Mouse (Mus musculus) heart, embryonic 11.5 days (tissue): ENCODE data around the gene Cass4. TPM values are rescaled to one million over a fixed set of nuclear protein-coding genes. Genes with fewer than 3 reads are reported as not detected.

Source experiments
- ATAC-seq: fragments of 200-750 bp; cut with Nextera tagmentation; replicated peaks from 2 replicates; pipeline ENCODE4 v1.8.0; 2017; ENCODE audit warnings: moderate library complexity; ENCODE audit not compliant: insufficient number of reproducible peaks, low FRiP score, low TSS enrichment
- H3K27ac ChIP-seq: fragments of 300-500 bp; sonication (generic); 2 replicates; pipeline ENCODE4 v1.5.1; 2014; ENCODE audit warnings: mild to moderate bottlenecking, low read depth, low read length
- H3K27me3 ChIP-seq: fragments of 300-500 bp; sonication (generic); 2 replicates; pipeline ENCODE4 v1.6.1; 2014; ENCODE audit warnings: mild to moderate bottlenecking, low read length, mixed read lengths; ENCODE audit not compliant: control insufficient read depth, insufficient read depth
- H3K36me3 ChIP-seq: fragments of 300-500 bp; sonication (generic); 2 replicates; pipeline ENCODE4 v1.6.1; 2014; ENCODE audit warnings: mild to moderate bottlenecking, low read length, moderate library complexity, mixed read lengths; ENCODE audit not compliant: control insufficient read depth, insufficient read depth
- H3K4me1 ChIP-seq: fragments of 300-500 bp; sonication (generic); 2 replicates; pipeline ENCODE4 v1.6.1; 2014; ENCODE audit warnings: low read length; ENCODE audit not compliant: control insufficient read depth, insufficient read depth
- H3K4me2 ChIP-seq: fragments of 300-500 bp; sonication (generic); 2 replicates; pipeline ENCODE4 v1.6.1; 2014; ENCODE audit warnings: mild to moderate bottlenecking, moderate library complexity
- H3K4me3 ChIP-seq: fragments of 300-500 bp; sonication (generic); 2 replicates; pipeline ENCODE4 v1.5.1; 2014; ENCODE audit warnings: low read depth, low read length
- H3K9ac ChIP-seq: fragments of 300-500 bp; sonication (generic); 2 replicates; pipeline ENCODE4 v1.6.1; 2014; ENCODE audit warnings: mild to moderate bottlenecking, low read depth, low read length, moderate library complexity
- H3K9me3 ChIP-seq: fragments of 300-500 bp; sonication (generic); replicated peaks from 2 replicates; pipeline ENCODE4 v1.6.1; 2016; ENCODE audit warnings: low read length; ENCODE audit not compliant: control insufficient read depth
- WGBS: fragments of 180-500 bp; shearing (Covaris S2); extraction: QIAGEN DNeasy Blood & Tissue Kit; methylation state at CpG from one replicate; pipeline ENCODE4 v1.1.7; 2014; ENCODE audit not compliant: insufficient replicate concordance; 5-methylcytosine and 5-hydroxymethylcytosine counted together
- polyA plus RNA-seq: library from polyadenylated mRNA; unstranded; fragments of >200 nt; fragmentation: Nextera tagmentation; extraction: Ambion mirVana; gene quantifications from 2 replicates; pipeline ENCODE4 v1.2.1, GENCODE M21; 2014

Gene Cass4
- polyA plus RNA-seq, 1 experiment from 2014 or later = 0.89 TPM

DNA sequence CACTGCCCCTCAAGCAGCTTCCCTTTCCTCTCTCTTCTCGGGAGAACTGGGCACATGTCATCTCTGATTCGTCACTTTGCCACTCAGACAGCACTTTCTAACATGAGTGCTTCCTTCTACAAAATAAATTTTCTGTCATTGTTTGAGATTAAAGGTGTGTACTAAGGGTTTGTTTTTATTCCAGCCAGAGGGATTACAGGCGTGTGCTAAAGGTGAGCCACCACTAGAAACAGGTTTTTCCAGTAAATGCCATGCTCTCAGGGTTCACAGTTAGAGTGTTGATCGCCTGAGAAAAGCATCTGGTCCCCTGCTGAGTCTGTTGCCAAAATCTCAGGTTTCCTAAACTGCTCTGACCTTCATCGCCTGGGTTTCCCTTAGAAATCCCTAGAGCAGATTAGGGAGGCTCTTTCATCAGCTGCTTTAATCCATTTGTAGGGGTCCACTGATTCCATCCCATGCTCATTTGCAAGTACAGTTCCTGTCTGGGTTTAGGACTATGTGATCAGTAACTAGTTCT is 16.5 kb upstream of the Cass4 start:
- Histone ChIP-seq H3K9me3 (no peaks in the 10 kb centered on the region), H3K9ac (no peak overlapping the region), H3K36me3 (peaks cover 61% of the 10 kb centered on the region), H3K27ac (no peak overlapping the region), H3K27me3 (no peaks in the 10 kb centered on the region), H3K4me3 (no peak overlapping the region), H3K4me1 (peaks cover under 1% of the 10 kb centered on the region; the same call in 1 of the 2 replicates), H3K4me2 (no peak overlapping the region)
- WGBS = 61% methylated on average over 5 of the region's 5 CpGs
- ATAC-seq = no peak

DNA sequence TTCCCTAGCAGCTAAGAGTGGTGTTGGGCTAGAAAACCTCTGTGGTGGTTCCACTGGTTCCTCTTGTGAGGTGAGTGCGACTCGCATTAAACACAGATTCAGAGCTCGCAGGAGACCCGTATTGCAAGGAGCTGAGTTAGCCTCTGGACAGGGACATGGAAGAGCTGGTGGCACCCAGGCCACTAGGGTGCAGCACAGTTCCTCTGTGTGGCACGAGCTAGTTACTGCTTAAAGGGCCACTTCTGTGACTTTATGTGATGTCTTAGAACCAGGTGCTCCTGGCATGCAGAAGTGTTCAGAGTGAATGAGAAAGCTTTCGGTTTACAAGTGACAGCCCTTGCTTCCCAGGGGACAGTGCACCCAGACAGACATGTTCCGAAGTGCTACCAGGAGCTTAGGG is 15.3 kb upstream of the Cass4 start:
- H3K4me3 ChIP-seq = no peak overlapping the region
- 66% methylated on average over 7 of the region's 7 CpGs for WGBS
- ATAC-seq = no peak
- no peak overlapping the region for H3K27ac ChIP-seq
- no peak overlapping the region for H3K4me2 ChIP-seq
- no peaks in the 10 kb centered on the region for H3K9me3 ChIP-seq
- no peaks in the 10 kb centered on the region for H3K27me3 ChIP-seq
- no peak overlapping the region for H3K9ac ChIP-seq
- no peaks in the 10 kb centered on the region for H3K4me1 ChIP-seq
- H3K36me3 ChIP-seq = peaks cover 57% of the 10 kb centered on the region

DNA sequence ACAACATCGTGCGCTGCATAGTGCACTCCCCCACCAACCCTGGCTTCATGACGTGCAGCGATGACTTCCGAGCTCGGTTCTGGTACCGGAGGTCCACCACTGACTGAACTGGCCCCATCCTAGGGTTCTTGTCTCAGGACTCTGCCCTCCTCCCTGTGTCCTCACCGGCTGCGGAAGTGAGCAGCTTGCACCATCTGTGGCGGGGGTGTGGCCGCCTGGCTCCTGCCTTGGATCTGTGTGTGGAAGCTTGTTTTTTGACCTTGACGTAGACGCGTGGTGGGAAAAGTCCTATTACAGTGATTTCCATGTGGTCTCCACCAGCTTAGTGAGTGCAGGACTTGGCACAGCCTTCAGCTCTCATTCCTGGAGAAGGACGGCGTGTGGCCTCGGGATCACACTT is 13.1 kb upstream of the Cass4 start:
- no peak overlapping the region for H3K27ac ChIP-seq
- 92% methylated on average over 17 of the region's 17 CpGs for WGBS
- H3K9ac ChIP-seq = no peak overlapping the region
- no peaks in the 10 kb centered on the region for H3K9me3 ChIP-seq
- ATAC-seq = no peak
- no peak overlapping the region for H3K4me3 ChIP-seq
- no peaks in the 10 kb centered on the region for H3K27me3 ChIP-seq
- peaks cover 46% of the 10 kb centered on the region for H3K36me3 ChIP-seq
- H3K4me1 ChIP-seq = peaks cover 4% of the 10 kb centered on the region; the same call in 1 of the 2 replicates
- no peak overlapping the region for H3K4me2 ChIP-seq

DNA sequence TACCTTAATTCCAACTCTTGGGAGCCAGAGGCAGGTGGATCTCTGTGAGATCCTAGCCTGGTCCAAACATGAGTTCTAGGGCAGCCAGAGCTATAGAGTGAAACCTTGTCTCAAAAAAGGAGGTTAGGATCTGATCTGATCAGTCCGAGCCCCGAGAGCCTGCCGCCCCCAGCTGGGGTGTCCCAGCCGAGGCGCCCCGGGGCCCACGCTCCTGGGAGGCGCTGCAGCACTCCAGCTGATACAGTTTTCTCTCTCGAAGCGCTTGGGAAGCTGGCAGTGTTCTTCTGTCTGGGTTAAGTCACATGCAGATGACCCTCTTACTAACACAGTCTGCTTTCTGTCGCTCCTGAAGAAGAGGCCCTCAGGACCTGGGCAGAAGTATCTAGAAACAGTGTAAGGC is 12.3 kb upstream of the Cass4 start:
- H3K27me3 ChIP-seq = no peaks in the 10 kb centered on the region

DNA sequence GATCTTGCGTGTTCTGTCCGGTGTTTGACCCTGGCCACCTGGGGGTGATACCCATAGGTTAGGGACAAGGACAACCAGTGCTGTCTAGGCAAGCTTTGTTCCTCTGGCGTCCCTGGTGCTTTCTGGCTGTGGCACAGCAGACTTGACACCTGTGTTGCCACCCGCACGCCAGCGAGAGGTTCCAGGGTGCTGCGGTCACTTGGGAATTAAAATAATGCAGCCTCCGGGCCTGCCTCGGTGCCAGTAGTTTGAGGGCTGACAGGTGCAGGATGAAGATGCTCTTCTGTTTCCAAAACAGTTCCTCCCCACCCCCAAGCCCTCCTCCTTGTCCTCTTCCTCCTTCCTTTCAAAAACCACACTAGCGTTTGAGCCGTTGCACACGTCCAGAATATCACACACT is 11.7 kb upstream of the Cass4 start:
- Histone ChIP-seq H3K27ac (no peak overlapping the region), H3K4me2 (no peak overlapping the region), H3K9ac (no peak overlapping the region), H3K9me3 (no peaks in the 10 kb centered on the region), H3K4me3 (no peak overlapping the region), H3K36me3 (peaks cover 35% of the 10 kb centered on the region), H3K27me3 (no peaks in the 10 kb centered on the region), H3K4me1 (peaks cover 4% of the 10 kb centered on the region; the same call in 1 of the 2 replicates)
- 90% methylated on average over 12 of the region's 12 CpGs for WGBS
- no peak for ATAC-seq

More for the DNA sequence above, 12.3 kb upstream of the Cass4 start:
- 90% methylated on average over 11 of the region's 11 CpGs for WGBS
- ATAC-seq = no peak
- Histone ChIP-seq H3K4me3 (no peak overlapping the region), H3K9me3 (no peaks in the 10 kb centered on the region), H3K4me1 (peaks cover 4% of the 10 kb centered on the region; the same call in 1 of the 2 replicates), H3K4me2 (no peak overlapping the region), H3K27ac (no peak overlapping the region), H3K36me3 (peaks cover 39% of the 10 kb centered on the region), H3K9ac (no peak overlapping the region)

DNA sequence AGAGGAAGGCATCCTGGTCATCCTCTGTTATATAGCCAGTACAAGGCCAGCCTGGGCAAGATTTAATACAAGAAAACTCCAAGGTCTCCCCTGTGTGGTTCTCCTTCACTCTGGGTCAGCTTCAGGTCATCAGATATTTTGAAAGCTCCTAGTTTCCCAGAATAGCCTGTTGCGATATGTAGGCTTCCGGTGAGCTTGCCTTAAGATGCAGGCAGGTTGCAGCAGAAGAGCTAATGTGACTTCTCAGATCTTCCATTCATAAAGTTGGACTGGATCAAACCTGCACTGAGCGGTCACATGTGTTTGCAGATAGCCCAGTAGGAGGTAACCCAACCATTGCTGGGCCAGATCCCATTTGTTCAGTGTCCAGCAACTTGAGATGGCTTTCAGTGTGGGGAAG is 8.9 kb upstream of the Cass4 start:
- no peaks in the 10 kb centered on the region for H3K27me3 ChIP-seq
- H3K36me3 ChIP-seq = peaks cover 19% of the 10 kb centered on the region
- no peak overlapping the region for H3K9ac ChIP-seq
- no peak for ATAC-seq
- 58% methylated on average over 3 of the region's 3 CpGs for WGBS
- H3K9me3 ChIP-seq = no peaks in the 10 kb centered on the region
- no peak overlapping the region for H3K4me3 ChIP-seq
- no peak overlapping the region for H3K4me2 ChIP-seq
- H3K4me1 ChIP-seq = peaks cover 4% of the 10 kb centered on the region; the same call in 1 of the 2 replicates
- H3K27ac ChIP-seq = no peak overlapping the region

DNA sequence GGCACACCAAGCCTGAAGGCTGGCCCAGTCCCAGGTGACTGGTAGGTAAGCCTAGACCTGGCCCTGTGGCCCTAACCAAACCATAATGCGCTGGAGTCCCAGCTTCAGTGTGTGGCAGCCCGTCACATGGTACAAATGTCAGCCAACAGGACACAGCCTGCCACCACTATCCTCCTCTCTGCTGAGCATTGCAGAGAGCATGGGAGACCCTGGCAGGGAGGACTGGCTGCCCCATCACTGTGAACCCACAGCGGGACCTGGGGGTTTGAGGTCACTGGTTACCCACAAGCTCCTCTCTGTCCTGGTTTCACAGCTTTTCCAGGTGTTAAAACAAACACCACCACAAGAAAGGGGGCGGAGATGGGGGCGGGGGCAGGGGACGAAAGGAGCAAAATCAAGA is 3.3 kb upstream of the Cass4 start:
- Histone ChIP-seq H3K36me3 (no peaks in the 10 kb centered on the region), H3K4me1 (no peaks in the 10 kb centered on the region), H3K27ac (no peak overlapping the region), H3K4me2 (no peak overlapping the region), H3K27me3 (no peaks in the 10 kb centered on the region), H3K4me3 (no peak overlapping the region), H3K9ac (no peak overlapping the region), H3K9me3 (no peaks in the 10 kb centered on the region)
- WGBS = 26% methylated on average over 6 of the region's 6 CpGs
- no peak for ATAC-seq

DNA sequence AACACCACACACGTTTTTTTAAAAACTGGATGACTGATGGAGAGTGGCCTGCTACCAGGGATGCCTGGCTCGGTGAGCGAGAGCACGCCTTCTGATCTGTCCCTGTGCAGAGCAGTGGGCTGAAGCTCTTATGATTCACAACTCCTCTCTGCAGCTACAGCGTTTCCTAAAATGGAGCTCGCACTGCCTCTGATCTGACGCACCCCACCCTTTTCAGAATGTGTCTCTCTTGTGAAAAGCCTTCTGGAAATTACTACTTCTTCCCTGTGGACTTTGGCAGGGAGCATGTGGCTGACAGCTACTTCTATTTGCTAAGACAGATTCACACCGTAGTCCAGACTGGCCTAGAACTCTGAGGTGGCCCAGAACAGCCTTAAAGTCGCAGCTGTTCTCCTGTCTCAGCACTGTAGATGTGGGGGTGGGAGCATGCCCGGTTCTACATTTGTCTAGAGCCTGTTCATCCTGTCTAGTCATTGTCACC is 1.5 kb upstream of the Cass4 start:
- no peaks in the 10 kb centered on the region for H3K4me1 ChIP-seq
- no peaks in the 10 kb centered on the region for H3K9me3 ChIP-seq
- H3K9ac ChIP-seq = no peak overlapping the region
- no peak for ATAC-seq
- WGBS = 52% methylated on average over 10 of the region's 10 CpGs
- no peaks in the 10 kb centered on the region for H3K36me3 ChIP-seq
- no peaks in the 10 kb centered on the region for H3K27me3 ChIP-seq
- no peak overlapping the region for H3K27ac ChIP-seq
- H3K4me3 ChIP-seq = no peak overlapping the region
- no peak overlapping the region for H3K4me2 ChIP-seq

DNA sequence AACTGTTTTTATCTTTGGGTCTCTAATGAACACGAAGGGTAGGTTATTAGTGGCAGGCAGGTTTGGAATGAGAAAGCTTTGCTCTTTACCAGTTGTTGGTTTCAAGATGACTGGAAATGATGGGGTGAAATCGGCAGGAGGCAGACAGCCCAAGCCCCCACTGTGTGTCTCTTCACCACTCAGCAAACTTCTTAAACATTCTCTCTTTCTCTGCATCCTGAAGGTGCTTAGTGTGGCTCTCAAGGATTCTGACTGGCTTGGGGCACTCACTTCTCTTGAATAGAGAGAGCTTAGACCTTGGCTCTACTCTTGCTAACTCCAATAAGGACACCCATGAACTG is 428 bp downstream of the Cass4 start:
- Histone ChIP-seq H3K4me2 (peak overlapping the region; percentile 46; the same call in 1 of the 2 replicates), H3K4me1 (no peaks in the 10 kb centered on the region), H3K27me3 (no peaks in the 10 kb centered on the region), H3K36me3 (no peaks in the 10 kb centered on the region), H3K27ac (no peak overlapping the region), H3K9me3 (no peaks in the 10 kb centered on the region), H3K4me3 (no peak overlapping the region), H3K9ac (no peak overlapping the region)
- ATAC-seq = no peak
- WGBS = 47% methylated on average over 2 of the region's 2 CpGs
